Mouse (Mus musculus) midbrain, embryonic 16.5 days (tissue): ENCODE results near the gene Hnrnpab. TPM values are rescaled to one million over a fixed set of nuclear protein-coding genes. Genes with fewer than 3 reads are reported as not detected.
"Not testable (repeated sequence)": the region's sequence is repeated elsewhere in the genome, so short reads cannot be mapped to it uniquely, and the experiment has no call there.

Experiments
- ATAC-seq: fragments of 200-750 bp; cut with Nextera tagmentation; 2 replicates; pipeline ENCODE4 v1.8.0; 2017; ENCODE audit warnings: moderate TSS enrichment
- H3K27ac ChIP-seq: fragments of 300-500 bp; sonication (generic); 2 replicates; pipeline ENCODE4 v1.5.1; 2014; ENCODE audit warnings: mild to moderate bottlenecking, low read length, mixed read lengths
- H3K27me3 ChIP-seq: fragments of 300-500 bp; sonication (generic); 2 replicates; pipeline ENCODE4 v1.6.1; 2014; ENCODE audit warnings: low read depth, low read length, mixed read lengths; ENCODE audit not compliant: control insufficient read depth, insufficient read depth
- H3K36me3 ChIP-seq: fragments of 300-500 bp; sonication (generic); 2 replicates; pipeline ENCODE4 v1.6.1; 2014; ENCODE audit warnings: mild to moderate bottlenecking, low read length, moderate library complexity, mixed read lengths; ENCODE audit not compliant: control insufficient read depth, insufficient read depth
- H3K4me1 ChIP-seq: fragments of 300-500 bp; sonication (generic); 2 replicates; pipeline ENCODE4 v1.6.1; 2014; ENCODE audit warnings: mild to moderate bottlenecking, low read length, mixed read lengths; ENCODE audit not compliant: control insufficient read depth, insufficient read depth
- H3K4me2 ChIP-seq: fragments of 300-500 bp; sonication (generic); 2 replicates; pipeline ENCODE4 v1.6.1; 2014; ENCODE audit warnings: mild to moderate bottlenecking, low read length, mixed read lengths
- H3K4me3 ChIP-seq: fragments of 300-500 bp; sonication (generic); 2 replicates; pipeline ENCODE4 v1.5.1; 2014; ENCODE audit warnings: low read depth, mild to moderate bottlenecking, low read length, moderate library complexity, mixed read lengths
- H3K9ac ChIP-seq: fragments of 300-500 bp; sonication (generic); 2 replicates; pipeline ENCODE4 v1.6.1; 2014; ENCODE audit warnings: low read depth, low read length, mixed read lengths
- H3K9me3 ChIP-seq: fragments of 300-500 bp; sonication (generic); replicated peaks from 2 replicates; pipeline ENCODE4 v1.6.1; 2014; ENCODE audit warnings: mild to moderate bottlenecking, low read length, mixed read lengths; ENCODE audit not compliant: control insufficient read depth, poor library complexity, severe bottlenecking
- WGBS: fragments of 180-500 bp; shearing (Covaris S2); extraction: QIAGEN DNeasy Blood & Tissue Kit; methylation state at CpG from one replicate; pipeline ENCODE4 v1.1.7; 2014; 5-methylcytosine and 5-hydroxymethylcytosine counted together
- polyA plus RNA-seq: library from polyadenylated mRNA; unstranded; fragments of >200 nt; fragmentation: Nextera tagmentation; extraction: Ambion mirVana; gene quantifications from 2 replicates; pipeline ENCODE4 v1.2.1, GENCODE M21; 2015

The Hnrnpab gene
- polyA plus RNA-seq, 1 experiment from 2014 or later = 273 TPM

- Histone ChIP-seq H3K27me3 (no peaks in the 10 kb centered on the region), H3K4me2 (no peak overlapping the region), H3K36me3 (peaks cover 27% of the 10 kb centered on the region), H3K27ac (no peak overlapping the region), H3K4me3 (no peak overlapping the region), H3K9me3 (no peaks in the 10 kb centered on the region), H3K9ac (no peak overlapping the region), H3K4me1 (no peaks in the 10 kb centered on the region)
- 94% methylated on average over 9 of the region's 9 CpGs for WGBS
- no peak for ATAC-seq
These were observed 20.8 kb upstream of the Hnrnpab start for GRCm38 (mm10) chr11:51627425-51627824.

- no peak overlapping the region for H3K9ac ChIP-seq
- H3K4me2 ChIP-seq = no peak overlapping the region
- no peak overlapping the region for H3K4me3 ChIP-seq
- no peaks in the 10 kb centered on the region for H3K27me3 ChIP-seq
- no peak overlapping the region for H3K27ac ChIP-seq
- H3K9me3 ChIP-seq = no peaks in the 10 kb centered on the region
- H3K4me1 ChIP-seq = peaks cover 10% of the 10 kb centered on the region
- peaks cover 27% of the 10 kb centered on the region for H3K36me3 ChIP-seq
- no peak for ATAC-seq
- WGBS = 85% methylated on average over 5 of the region's 5 CpGs
These were observed 18.7 kb upstream of the Hnrnpab start for GRCm38 (mm10) chr11:51625187-51625820.

DNA sequence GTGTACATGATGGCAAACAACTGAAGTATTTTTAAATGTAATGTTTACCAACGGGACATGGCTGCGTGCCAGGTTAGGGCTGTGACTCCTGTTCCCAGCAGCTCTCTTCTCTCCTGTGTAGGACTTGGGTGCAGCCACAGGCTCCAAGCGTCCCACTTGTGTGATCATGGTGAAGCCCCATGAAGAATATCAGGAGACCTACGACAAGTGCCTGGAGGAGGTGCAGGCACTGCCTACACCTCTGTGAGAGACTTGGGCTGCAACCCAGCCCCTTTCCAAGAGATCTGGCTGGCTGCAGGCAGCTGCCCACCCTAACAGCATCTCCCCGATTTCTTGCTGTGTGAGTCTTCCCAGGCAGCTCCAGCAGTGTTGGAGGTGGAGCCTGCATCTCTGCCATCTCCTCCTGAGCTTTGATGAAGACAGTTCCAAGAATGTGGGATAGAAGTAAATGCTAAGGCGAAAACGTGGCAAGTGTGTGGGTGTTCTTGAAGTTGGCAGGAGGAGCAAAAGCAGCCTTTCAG is 16.4 kb upstream of the Hnrnpab start:
- 93% methylated on average over 7 of the region's 7 CpGs for WGBS
- Histone ChIP-seq H3K36me3 (peaks cover 27% of the 10 kb centered on the region), H3K27me3 (no peaks in the 10 kb centered on the region), H3K4me2 (no peak overlapping the region), H3K9me3 (no peaks in the 10 kb centered on the region), H3K4me1 (peaks cover 15% of the 10 kb centered on the region), H3K4me3 (no peak overlapping the region), H3K9ac (no peak overlapping the region), H3K27ac (no peak overlapping the region)
- no peak for ATAC-seq

DNA sequence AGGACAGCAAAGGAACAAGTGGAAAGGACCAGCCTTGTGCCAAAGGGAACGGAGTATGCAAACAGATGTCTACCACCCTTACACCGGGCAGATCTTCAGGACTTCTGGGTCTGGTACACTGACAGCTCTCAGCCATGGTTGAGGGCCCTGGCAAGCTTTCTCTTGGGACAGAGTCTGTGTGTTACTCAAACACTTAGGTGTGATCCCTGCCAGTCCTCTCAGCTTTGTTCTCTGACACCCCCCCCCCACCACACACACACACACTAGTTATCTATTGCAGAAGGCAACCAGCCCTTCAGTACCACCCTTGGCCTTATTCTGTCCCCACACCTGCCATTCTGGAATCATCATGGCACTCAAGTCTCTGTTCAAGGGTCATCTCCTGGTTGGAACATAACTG is 15.1 kb upstream of the Hnrnpab start:
- ATAC-seq = no peak
- H3K36me3 ChIP-seq = peaks cover 25% of the 10 kb centered on the region
- no peak overlapping the region for H3K4me2 ChIP-seq
- no peak overlapping the region for H3K9ac ChIP-seq
- no peaks in the 10 kb centered on the region for H3K27me3 ChIP-seq
- no peak overlapping the region for H3K27ac ChIP-seq
- peaks cover 15% of the 10 kb centered on the region for H3K4me1 ChIP-seq
- H3K9me3 ChIP-seq = no peaks in the 10 kb centered on the region
- 88% methylated on average over 2 of the region's 2 CpGs for WGBS
- no peak overlapping the region for H3K4me3 ChIP-seq

GRCm38 (mm10) chr11:51620084-51620483 is 13.4 kb upstream of the Hnrnpab start:
- WGBS = 2% methylated on average over 11 of the region's 11 CpGs
- Histone ChIP-seq H3K9me3 (no peaks in the 10 kb centered on the region), H3K4me3 (peak overlapping the region; percentile 49), H3K4me2 (peak overlapping the region; percentile 82), H3K9ac (peak overlapping the region; percentile 53), H3K27me3 (no peaks in the 10 kb centered on the region), H3K4me1 (peaks cover 18% of the 10 kb centered on the region), H3K27ac (no peak overlapping the region), H3K36me3 (peaks cover 19% of the 10 kb centered on the region)
- no peak for ATAC-seq

DNA sequence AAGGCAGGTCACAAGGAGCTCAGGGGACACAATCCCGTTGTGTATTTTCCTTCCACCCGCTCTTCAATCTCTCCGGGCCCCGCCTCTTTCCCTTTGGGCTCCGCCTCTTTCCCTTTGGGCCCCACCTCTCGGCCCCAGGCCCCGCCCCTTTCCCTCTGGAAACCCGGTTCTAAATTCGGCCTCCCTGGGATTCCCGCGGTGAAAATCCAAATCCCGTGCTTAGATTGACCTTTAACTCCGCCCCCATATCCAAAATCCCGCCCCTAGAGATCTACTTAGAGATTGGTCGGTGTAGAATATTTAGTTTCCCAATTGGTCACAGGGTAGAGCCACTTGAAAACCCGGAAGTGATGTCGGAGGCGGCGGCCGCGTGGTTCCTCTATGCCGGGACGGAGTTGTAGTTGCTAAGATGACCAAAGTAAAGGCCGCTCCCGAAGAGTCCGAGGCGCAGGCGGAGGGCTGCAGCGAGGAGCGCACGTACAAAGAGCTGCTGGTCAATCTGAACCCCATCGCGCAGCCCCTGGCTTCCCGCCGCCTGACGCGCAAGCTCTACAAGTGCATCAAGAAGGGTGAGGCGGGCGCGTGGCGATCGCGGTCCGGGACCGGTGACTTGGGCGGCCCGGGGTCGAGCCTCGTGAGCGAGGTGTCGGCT is 12.9 kb upstream of the Hnrnpab start, which contains the start of gene Nhp2:
TSS of gene Nhp2 (plus strand) at position 327 of the 652 bp plus-strand sequence.
- Histone ChIP-seq H3K9ac (peak within 1 kb of the TSS; percentile 53), H3K9me3 (no peaks in the 10 kb centered on the region), H3K27ac (no peak within 1 kb of the TSS), H3K36me3 (peaks cover 17% of the 10 kb centered on the region), H3K4me2 (peak within 1 kb of the TSS; percentile 82), H3K4me1 (peaks cover 18% of the 10 kb centered on the region), H3K4me3 (peak within 1 kb of the TSS; percentile 49), H3K27me3 (no peaks in the 10 kb centered on the region)
- WGBS = under 1% methylated on average over 51 of the region's 51 CpGs
- peak; percentile 96 for ATAC-seq

DNA sequence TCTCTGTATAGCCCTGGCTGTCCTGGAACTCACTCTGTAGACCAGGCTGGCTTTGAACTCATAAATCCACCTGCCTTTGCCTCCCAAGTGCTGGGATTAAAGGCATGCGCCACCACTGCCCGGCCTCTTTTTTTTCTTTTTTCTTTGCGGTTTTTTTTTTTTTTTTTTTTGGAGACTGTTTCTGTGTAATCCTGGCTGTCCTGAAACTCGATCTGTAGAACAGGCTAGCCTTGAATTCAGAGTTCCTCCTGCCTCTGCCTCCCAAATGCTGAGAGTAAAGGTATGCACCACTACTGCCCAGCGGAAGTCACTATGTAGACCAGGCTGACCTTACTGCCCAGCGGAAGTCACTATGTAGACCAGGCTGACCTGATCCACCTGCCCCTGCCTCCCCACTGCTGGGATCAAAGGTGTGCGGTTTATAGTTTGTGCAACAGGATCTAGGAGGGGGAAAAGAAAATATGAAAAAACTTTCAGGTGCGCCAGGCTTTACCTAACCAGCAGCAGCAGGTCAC is 12.3 kb upstream of the Hnrnpab start:
- Histone ChIP-seq H3K27me3 (no peaks in the 10 kb centered on the region), H3K4me1 (peaks cover 18% of the 10 kb centered on the region), H3K4me3 (peak overlapping the region; percentile 49), H3K9ac (peak overlapping the region; percentile 36; the same call in 1 of the 2 replicates), H3K36me3 (peaks cover 12% of the 10 kb centered on the region), H3K4me2 (peak overlapping the region; percentile 82), H3K27ac (no peak overlapping the region), H3K9me3 (no peaks in the 10 kb centered on the region)
- ATAC-seq = peak; percentile 64
- 49% methylated on average over 8 of the region's 8 CpGs for WGBS

DNA sequence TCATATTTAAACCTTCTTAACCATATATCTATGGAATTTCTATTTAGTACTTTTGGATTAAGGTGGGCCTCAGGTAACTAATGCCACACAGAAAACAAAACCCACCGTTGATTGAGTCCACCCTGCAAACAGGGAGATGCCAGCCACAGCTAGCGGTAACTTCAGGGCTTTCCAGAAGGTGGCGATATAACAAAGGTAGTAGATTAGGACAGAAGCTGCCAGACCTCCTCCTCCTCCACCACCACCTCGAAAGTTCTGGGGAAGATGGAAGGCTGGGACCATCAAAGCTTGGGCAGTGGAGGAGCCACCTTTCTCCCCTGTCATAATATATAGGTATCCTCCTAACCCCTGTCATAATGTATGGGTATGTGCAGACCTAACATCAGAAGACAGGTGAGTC is 11.0 kb upstream of the Hnrnpab start:
- H3K36me3 ChIP-seq = peaks cover 3% of the 10 kb centered on the region; the same call in 1 of the 2 replicates
- no peak overlapping the region for H3K9ac ChIP-seq
- H3K27me3 ChIP-seq = no peaks in the 10 kb centered on the region
- WGBS = 4% methylated on average over 4 of the region's 4 CpGs
- peaks cover 18% of the 10 kb centered on the region for H3K4me1 ChIP-seq
- no peak overlapping the region for H3K4me3 ChIP-seq
- ATAC-seq = no peak
- no peaks in the 10 kb centered on the region for H3K9me3 ChIP-seq
- no peak overlapping the region for H3K4me2 ChIP-seq
- H3K27ac ChIP-seq = no peak overlapping the region

GRCm38 (mm10) chr11:51616113-51616512 is 9.5 kb upstream of the Hnrnpab start:
- not testable (repeated sequence) for H3K36me3 ChIP-seq, H3K27me3 ChIP-seq, H3K9me3 ChIP-seq, ATAC-seq, H3K27ac ChIP-seq, H3K4me3 ChIP-seq
- H3K4me1 ChIP-seq = peaks cover 16% of the 10 kb centered on the region
- 91% methylated on average over 7 of the region's 7 CpGs for whole genome bisulfite sequencing
- peak overlapping the region; percentile 62; the same call in 1 of the 2 replicates for H3K9ac ChIP-seq
- H3K4me2 ChIP-seq = peak overlapping the region; percentile 69
